Mouse (Mus musculus) liver (tissue): ENCODE measurements at regions not wholly inside any gene's neighbourhood (a gene's known extent, or its start where the extent isn't known, plus 50 kb on each side); places are given as distances from the start of the nearest gene placed in this dataset.

Source experiments
- DNase-seq: peaks from one replicate; pipeline ENCODE4 v3.0.0-alpha.2; 2020; ENCODE audit warnings: mixed read lengths

DNA sequence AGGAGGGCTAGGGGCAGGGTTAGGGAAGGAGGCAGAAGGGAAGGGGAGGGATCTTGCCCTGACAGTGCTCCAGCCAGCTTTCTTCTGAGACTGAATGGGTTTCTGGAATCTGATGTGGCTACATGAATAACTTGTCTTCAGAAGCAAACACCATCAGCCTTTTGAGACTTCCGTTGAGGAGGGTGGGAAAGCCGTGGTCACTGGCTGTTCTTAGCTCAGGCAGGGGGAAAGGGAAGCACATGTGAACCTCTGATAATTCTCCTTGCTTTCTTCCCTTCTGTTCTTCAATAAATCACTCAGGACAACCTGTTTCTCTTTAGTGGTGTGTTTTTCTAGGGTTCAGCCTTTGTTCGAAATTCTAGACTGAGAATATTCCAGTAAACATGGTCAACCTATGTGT is 148.9 kb downstream of the Bcl11a start:
- no peak for DNase-seq

DNA sequence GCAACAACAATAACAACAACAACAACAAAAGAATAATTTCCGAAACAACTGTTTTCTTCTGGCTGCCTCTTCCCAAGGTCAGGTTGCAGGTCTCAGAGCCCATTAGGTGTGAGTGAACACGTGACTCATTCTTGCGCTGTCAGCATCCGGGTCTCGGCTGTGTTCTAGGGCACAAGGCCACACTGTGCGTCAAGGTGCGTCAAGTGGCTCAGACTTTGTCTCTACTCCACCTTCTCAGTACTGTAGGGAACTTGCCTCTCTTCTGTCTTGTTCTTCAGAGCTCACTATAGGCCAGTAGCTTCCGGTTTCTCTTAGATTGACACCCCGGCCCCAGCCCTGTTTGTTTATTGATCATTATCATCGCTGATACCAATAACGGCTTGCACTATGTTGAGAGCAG is 155.5 kb downstream of the Bcl11a start:
- DNase-seq, result no peak

DNA sequence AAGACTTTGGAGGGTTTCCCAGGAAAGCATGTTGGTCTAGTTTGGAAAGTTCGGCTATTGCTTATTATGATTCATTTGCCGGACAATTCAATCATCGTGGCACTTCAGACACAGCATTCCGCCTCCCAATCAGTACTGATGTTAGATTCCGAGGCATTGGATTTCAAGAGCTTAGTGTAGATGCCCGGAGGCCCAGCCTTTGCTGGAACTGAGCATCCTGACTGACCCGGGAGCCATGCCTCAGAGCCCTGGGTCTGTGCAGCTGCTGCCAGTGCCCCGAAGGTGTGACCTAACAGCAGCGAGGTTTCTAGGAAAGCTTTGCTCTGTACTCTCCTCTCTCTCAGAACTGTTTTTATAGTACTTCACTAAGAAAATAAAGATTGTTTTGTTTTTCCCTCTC is 156.0 kb downstream of the Bcl11a start:
- no peak for DNase-seq

DNA sequence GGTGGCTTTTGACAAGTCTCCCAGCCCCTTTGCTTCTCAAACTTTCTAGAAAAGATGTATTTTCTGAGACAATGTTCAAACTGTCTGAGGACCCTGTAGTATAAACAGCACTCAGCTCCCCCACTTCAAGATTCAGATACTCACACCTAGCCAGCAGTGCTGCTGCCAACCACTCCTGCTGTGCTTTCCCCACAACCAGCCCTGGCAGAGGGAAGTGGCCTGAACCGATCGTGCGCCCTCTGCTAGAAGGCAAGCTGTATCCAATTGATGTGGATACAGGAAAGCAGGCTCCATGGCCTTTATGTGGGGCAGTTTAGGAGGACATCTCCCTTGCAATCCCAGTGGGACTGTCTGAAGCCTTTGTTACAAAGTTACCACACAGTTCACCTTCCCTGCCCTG is 156.6 kb downstream of the Bcl11a start:
- no peak for DNase-seq

DNA sequence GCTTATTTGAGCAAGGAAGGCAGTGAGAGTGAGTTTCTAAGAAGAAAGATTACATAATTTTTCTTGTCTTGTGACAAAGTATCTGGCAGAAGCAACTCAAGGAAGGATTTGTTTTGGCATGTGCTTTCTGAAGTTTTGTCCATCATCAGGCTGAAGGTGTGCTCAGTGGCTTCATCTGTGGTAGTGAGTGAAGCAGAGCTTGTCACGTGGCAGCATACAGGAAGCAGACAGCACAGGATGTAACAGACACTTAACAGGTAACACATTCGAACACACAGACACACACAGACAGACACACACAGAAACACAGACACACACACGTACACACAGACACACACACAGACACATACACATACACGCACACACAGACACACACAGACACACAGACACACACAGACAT is 157.5 kb downstream of the Bcl11a start:
- no peak for DNase-seq

DNA sequence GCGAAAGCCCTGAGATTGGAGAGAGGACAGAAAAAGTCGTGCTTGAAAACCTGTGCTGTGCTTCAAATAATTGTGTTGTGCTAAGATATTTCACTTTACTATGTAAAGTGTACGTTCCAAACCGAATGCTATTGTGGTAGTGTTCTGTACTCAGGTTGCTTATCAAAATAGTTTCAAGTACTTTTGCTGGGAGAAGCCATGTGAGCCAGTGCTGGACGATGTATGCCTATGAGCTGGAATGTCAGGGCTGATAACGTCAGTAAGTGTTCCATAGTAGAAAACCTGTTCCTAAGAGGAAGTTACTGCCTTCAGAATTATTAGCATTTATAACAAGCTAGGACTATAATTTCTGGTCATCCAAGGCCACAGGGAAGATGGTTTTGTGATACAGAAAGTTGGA is 161.8 kb downstream of the Bcl11a start:
- DNase-seq, result no peak

DNA sequence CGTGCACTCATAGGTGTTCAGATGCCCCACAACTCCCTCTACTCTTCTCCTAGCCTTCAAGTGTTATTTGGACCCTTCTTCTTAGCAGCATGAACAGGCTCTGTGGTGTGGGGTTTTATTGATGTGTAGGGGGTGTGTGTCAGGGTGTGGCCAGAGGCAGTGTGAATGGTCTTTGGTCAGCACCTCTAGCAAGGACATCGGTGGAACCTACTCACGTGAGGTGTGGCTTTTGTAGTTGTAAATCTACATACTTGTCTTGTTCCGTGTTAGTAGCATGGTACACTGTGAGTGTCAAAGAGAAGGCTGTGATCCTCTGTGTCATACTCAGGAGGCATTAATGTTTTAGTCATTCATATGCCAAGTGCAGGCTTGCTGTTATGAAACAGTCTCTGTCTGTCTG is 164.2 kb downstream of the Bcl11a start:
- DNase-seq, result no peak

DNA sequence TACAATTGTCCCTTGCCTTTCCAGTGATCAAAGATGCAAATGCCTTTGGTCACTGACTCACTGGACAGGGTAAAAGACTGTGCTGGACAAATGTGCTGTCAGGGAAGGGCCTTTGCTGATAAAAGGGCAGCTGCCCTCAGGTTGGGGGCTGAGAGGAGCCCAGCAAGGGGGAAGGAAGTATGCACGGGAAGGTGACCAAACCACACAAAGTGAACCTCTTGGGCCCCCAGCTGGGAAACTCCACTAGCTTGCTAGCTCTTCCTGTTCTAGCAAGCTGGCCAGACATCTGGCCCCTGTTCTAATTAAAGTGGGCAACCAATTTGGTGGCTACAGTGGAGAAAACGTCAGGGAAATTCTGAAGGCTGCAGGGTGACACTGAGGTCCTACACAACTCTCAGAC is 165.0 kb downstream of the Bcl11a start:
- peak; percentile 20 for DNase-seq

DNA sequence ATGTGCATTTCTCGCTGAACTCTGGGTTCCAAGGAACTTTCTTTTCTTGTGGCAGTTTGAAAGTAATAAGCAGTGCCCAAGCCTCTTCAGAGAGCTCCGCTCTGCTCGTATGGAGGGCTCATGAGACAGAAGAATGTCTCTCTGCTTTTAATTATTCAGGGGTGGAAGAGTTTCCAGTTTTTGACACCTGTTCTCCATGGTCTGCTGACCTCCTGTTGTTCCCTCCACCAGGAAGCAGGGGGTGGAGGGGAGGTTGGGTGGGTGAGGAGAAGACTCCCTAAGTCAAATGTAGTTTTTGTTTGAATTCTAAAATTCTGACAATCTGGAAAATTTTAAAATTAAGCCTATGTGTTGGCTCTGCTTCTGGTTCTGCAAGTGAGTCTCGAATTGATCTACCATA is 167.5 kb downstream of the Bcl11a start:
- no peak for DNase-seq

DNA sequence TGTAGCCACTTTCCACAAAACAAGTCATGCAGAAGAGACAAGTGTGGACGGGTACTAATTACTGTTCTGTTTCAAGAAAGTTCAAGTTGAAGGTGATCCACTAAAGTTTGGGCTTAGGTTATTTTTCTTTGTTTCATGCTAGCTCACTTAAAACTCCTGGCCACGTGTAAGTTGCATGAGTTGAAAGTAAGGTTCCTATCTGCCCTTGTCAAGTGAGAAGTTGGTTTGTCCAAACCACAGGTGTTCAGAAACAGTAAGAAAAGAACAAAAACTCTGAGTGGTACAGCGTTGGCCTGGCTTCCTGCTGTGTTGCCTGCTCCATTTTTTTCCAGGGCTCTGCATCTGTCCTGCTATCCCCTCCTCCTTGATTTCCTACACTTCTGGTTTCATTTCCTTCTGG is 168.5 kb downstream of the Bcl11a start:
- DNase-seq, result no peak

DNA sequence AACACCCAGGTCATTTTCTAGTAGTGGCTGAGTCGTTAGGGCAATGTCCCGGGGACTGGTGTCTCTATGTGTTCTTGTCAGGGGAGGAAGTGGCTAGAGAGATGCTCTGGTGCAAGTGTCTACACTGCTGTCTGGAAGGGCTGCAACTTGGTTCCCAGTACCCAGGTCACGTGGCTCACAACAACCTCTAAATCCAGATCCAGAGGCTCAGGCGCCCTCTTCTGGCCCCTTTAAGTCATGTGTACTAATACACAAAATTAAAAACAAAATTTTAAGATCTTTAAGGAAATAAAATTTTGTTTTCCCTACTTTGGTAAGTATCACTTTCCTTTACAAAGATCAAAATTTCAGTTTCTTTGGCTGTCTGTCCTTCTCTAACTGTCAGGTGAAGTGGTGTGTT is 169.4 kb downstream of the Bcl11a start:
- DNase-seq, result no peak

DNA sequence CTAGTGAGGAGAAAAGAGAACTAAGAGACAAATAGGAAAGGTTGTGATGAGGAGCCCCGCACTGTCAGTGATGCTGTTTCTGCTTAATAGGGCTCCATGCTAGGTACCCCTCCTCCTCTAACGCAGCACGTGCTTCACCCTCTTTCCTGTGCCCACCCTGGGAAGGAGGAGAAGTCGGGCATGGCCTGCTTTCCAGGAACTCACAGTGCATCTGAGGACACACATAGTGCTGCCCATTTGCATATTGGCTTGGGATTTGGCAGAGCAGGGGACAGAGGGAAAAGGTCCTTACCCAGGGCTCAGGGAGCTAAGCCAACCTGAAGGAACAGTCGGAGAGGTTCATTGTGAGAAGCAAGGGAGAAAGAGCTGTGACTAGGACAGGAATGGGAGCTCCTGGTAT is 173.7 kb downstream of the Bcl11a start:
- no peak for DNase-seq

DNA sequence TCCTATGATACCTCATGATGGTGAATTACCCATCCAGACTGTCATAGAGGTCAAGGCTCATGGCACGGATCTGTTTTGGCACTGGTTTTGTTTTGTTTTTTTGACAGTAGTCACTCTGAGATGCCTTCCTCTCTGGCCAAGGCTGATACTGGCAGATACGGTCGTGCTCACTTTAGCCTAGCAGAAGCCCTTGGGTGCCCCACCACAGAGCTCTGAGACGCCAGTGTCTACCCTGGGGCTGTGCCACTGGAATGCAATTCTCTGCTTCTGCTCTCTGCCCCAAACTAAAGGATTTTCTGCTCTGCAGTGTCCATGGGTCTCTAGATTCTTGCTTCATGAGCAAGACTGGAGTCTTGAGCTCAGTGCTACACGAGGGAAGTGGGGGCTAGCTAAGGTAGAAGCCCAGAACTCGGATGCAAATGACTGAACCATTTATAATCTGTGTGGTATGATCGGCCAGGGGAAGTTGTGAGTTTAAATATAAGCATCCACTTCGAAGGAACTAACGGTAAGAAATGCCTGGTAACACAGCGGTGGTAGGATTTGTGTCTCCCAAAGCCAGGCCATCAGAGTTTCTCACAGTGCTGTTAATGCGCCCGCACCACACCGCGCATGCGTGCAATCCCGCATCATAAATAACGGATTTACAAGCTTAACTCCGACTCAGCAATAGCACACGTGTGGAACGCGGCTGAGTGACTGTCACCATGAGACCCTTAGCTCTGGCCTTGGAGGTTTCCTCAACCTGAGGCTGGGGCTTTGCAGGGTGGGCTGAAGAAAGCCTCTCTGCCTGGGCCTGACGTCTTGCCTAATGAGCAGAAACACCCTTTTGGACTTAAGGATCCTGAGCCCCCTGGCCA is 177.6 kb downstream of the Bcl11a start:
- no peak for DNase-seq

DNA sequence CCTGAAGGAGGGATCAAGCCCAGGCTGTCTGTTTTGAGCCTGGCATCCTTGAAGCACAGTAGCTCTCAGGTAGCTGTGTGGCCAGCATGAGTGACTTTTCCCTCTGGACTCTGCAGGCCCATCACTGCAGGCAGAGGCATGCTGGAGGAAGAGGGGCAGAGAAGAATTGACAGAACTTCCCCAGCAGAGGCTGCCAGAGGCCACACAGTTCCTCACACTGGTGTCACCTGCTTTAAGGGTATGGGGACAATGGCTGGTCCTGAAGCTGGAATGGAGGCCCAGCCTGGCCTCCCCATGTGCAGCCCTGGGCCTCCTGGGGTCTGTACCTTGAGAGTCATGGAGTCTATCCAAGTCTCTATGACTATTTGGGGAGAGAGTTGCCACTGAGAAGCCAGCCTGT is 179.9 kb downstream of the Bcl11a start:
- no peak for DNase-seq

DNA sequence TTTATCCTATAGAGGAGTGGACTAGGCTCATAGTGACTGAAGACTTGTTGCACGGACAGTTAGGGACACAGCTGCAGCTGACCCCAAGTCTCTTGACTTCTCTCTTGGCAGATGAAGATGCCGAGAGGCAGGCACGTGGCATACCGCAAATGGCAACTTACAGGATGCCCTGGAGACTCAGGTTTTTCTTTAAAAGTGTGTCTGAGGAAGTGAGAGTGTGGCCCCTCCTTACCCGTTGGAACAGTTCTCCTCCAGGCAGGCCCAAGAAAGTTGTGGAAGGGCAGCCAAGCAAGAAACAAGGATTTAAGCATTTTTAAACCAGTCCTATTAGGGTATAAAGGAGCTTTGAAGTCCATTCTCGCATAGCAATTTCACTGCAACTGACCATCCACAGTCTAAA is 180.5 kb downstream of the Bcl11a start:
- no peak for DNase-seq

DNA sequence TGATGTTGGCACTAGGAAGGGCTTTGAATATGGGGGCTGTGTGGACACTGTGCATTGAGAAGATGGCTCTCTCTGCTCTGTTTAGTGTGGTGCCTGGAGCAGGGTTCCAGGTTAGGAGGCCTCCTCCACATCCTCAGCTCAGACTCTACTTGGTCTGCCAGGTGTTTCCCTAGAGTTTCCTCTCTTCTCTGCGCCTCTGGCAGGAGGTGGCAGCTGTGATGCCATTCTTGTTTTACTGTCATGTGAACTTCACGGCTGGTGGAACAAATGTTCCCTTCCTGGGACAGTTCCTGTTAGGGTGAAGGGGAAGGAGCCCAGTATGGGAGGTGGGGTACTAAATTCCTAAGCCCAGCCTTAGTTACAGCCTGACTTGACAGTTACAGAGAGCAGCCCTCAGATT is 181.8 kb downstream of the Bcl11a start:
- no peak for DNase-seq

DNA sequence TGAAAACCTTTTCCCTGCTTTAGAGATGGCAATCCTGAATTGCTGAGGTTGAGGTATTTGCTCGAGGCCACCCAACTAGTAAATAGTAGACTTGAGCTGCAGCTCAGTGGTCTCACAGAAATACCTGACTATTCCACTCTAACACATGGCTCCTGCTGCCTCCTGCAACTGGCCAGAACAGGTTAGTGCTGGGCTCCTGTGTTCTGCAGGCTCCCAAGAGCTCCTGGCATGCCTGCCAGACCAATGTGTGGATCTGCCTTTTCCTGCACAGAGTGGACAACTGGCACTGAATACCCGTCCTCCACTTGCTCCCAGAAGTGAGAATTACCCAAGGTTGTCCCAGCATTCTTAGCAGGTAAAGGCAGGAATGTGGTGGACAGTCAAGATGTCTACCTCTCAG is 191.2 kb downstream of the Bcl11a start:
- DNase-seq, result no peak

DNA sequence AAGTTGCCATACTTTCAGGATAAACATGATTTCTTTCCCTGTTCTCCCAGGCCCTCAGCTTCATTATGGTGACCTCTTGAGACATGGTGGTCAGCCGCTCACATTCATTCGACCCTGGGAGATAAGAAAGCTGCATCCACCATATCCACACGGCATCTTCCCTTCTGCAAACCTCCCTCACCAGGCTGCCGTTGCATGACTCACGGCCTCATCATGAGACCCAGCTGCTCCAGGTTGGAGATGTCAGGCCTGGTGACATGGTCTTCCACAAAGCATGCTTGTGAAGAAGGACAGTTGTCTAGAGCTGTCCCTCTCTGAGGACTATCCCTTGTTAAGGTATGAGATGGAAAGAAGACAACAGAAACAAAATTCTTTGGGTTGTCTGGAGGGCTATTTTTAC is 203.8 kb downstream of the Bcl11a start:
- DNase-seq, result no peak

DNA sequence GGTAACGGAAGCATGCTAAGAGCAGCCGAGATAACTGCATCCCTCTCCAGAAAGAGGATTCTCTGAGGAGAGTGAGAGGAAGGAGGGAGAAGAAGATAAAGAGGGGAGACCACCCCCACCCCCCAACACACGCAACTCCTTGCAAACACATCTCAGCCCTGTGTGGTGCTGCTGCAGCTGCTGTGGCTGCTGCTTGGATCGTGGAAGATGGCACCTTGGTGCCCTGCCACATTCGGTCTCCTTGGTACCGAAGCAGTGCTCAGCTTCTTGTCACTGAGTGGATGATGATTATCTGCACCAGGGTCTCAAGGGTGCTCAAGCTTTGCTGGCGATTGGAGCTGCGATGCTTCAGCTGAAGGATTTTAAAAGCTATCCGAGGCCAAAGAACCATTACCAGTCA is 204.7 kb downstream of the Bcl11a start:
- no peak for DNase-seq

DNA sequence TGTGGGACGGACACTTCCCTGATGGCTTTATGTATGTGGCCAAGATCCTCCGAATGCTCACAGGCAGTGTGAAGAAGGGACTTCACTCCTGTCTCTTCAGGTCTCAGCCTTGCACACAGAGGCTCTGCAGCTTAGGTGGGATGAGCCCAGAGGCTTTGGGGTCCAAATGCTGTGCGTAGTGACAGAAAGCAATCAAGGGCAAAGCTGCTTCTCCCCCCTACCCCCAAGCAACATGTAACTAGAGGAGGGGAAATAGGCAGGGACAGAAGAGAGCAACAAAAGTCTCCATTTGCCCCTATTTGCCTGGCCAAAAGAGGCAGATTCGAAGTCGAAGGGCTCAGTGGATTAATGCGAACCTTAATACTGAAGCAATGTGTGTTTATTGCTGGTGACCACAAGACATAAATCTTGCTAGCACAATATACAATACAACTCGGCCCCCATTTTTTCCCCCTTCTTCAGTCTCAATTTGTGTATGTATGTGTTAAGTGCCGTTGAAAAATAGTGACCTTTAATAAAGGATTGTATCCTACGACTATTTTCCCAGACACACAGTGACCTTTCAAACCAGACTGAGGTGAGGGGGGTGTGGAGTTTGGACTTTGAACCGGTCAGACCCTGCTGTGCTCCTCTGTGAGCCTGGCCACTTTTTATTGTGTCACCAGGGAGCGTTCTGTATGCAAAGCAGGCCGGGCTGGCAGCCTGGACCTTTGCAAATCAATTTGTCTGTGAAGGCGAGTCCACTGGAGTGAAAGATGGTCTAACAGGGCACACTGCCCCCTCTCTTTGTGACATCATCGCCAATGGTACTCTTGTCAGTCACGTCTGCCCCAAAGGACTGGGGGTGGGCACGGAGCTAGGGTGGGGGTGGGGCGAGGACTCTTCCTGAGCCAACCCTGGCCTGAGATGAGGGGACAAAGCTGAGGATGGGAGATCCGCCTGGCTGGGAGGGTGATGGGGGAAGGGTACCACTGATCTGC is 208.6 kb downstream of the Bcl11a start:
- DNase-seq, result peak; percentile 28

DNA sequence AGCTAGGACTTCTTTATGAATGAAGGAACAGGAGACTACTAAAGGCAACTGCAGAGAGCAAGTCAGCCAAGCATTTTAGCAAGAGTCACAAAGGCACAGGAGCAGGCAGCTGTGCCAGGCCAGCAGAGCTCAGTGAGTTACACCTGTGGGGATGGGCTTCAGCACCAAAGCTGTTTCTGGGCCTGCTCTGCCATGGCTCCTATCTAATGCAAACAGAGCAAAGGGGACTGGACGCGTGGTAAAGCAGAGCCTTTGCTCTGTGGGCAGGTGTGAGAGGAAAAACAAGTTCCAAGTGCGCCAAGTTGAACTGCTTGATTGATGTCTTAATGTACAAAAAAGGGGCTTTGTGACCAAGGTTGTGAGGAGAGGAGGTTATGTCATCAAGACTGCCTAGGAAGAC is 215.4 kb downstream of the Bcl11a start:
- no peak for DNase-seq

DNA sequence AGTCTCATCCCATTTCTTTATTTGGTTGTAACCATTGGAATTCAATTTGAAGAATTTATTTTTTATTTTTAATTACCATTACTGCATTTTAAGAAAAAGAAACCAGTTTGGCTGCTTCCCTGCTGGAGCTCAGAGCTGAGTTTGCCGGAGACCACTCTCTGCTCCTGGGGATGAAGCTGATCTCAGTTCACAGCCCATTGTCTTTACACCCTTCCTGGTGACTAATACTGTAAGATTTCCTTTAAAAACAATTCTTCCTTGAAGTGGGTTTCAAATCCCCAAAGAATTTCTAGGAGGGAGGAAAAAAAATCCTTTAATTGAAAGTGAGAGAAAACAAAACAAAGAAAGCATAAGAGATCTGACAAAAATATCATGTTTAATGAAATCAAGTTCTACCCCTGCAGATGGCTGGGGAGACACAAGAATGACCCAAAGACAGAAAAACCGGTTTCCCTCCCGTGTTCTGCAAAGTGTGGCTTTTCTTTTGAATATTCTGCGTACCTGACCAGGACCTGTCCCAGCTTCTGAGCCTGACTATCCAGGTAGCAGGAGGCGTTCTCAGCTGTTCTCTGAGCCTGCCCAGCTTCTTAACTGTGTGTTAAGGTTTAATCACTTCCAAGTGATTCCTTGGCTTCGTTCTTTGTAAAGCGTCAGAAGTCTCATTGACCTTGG is 216.1 kb downstream of the Bcl11a start:
- no peak for DNase-seq

DNA sequence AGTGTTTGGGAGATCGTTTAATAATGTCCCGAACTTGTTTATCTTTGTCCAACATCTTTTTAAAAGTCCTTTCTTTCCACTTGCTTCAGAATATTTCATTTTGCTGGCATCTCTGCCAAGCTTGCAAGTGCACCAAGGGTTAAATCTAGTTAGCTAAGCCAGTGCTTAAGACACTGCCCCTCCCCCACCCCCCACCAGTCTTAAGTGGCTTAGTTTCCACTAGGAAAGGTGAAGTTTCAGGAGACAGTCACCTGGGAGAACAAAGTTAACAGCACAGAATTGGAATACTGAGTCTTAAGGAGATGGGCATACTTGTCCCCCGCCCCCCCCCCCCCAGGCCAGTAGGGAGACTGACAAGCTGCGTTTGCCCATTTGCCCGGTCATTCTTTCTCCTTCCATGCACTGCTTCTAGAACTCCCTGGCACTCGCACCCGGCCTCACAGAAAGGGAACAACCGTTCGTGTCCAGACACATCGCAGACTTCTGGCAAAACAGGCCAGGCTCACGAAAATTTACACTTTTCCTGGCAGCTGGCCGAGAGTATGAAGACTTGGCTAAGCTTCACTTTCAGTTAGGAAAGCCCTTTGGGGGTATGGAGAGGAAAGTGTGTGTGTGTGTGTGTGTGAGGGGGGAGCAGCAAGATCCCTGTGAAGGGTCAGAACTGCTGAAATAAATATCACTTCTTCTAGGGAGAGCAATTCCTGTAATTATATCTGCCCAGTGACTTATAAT is 219.2 kb downstream of the Bcl11a start:
- peak; percentile 22 for DNase-seq
